Mouse (Mus musculus) ovary, postnatal 36 days (tissue): ENCODE results near the gene Adprhl1.

Source experiments
- DNase-seq: peaks from one replicate; pipeline ENCODE4 v3.0.0; 2022; ENCODE audit warnings: low spot score, mixed read lengths

Gene Adprhl1

DNA sequence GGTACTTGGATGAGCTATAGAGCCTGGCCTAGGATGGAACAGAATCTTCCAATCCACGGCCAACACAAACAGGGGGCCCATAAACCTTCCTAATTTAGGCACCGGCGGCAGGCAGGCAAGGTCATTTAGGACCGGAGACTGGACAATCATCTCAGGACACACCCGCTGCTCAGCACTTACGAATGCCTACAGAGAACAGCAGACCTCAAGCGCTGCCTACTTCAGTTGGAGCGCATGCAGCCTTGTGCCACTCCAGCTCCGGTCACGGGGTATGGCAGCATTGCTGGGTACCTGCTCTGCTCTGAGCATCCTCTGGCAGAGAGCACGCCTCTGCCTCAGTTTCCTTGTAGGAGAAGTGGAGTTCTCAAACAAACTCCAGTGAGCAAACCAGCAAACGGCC is 24.2 kb downstream of the Adprhl1 start:
- DNase-seq, result no peak

DNA sequence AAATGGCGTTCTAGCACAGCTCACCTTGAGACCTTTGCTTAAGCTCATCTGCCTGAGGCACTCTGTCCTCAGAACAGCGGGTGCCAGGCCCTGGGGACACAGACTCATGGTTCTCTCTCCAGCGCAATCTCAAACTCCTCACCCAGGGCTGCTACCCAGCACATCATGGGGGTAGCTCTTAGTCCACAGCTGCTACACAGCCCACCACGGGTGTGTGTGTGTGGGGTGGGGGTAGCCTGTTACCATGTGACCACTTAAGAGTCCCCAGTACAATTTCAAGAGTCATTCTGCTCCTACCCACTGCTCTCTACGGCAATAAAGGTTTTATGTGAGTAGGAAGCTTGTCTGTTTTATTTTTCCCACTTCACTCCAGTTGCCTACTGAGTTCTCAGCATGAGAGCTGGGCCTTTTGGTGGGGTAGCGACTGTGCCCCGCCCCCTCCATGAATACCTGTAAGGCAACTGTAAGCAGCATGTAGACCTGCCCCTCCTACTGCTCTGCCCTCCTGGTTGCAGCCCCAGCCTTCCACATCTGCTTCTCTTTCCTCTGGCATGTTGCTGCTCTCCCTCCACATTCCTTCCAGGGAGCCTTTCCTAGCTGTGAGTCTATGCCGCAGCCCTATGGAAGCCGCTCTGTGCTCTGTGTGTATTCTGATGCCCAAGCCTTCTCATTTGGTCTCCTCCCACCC is 24.9 kb downstream of the Adprhl1 start:
- DNase-seq, result no peak

DNA sequence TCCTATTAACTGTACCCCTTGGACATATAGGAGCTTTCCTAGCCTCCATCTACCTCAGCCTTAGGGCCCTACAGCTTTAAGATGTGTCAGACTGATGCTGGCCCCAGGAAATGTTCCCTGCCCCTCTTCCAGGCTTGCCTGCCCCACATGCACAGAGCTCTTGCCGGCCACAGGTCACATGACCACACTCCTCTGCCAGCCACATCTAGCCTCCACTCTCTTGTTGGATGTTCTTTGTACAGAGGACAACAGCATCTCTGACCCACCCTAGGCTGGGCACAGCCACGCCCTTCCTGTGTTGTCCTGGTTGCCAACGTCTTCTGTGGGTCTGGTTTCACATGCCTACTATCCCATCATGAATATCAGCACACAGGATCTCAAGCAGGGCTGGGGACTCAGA is 26.8 kb downstream of the Adprhl1 start:
- no peak for DNase-seq

DNA sequence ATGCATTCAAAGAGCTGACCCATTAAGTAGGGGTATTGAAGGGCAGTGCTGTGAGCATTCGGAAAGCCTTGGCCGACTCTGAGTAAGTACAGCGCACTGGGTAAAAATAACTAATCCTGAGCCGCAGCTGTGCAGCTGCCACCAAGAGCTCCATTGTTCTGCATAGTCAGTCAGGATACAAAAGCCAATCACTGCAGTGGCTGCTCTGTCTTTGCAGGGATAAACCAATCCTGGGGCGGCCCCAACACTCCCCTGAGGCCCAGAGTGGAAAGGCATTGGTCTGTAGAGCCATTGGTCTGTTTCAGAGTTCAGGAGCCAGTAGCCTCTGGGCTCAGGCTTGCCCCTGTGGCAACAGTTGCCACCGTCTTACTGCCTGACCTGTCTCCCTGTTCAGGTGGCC is 27.7 kb downstream of the Adprhl1 start:
- DNase-seq, result no peak

DNA sequence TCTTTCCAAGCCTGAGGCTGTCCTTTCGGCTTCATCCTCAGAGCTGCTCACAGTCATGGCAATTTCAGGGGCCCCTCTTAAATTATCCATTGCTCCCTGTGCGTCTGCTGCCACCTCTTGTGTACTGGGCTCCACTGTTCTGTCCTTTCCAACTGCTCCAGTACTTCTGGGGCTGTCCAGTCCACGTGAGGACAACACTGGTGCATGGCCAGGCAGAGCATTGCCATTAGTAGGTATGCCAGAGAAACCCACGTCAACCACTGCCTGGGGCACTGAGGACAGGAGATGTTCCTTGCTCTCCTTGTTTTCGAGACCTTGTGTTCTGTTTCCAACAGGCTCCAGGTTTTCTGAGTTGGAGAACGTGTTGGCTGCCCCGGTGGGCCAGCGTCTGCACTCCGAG is 29.5 kb downstream of the Adprhl1 start:
- no peak for DNase-seq

DNA sequence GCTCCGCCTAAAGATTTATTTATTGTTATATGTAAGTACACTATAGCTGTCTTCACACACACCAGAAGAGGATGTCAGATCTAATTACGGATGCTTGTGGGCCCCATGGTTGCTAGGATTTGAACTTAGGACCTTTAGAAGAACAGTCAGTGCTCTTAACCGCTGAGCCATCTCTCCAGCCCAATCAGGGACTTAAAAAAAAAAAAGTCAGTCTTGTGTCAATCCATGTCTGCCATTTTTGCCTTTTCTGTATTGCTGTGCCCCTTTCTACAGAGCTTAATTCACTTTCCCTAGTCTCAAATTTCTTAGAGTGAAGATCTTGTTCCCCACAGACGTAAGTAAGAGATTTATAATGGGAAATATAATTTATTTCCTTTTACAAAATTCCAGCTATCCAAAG is 35.5 kb downstream of the Adprhl1 start:
- no peak for DNase-seq

DNA sequence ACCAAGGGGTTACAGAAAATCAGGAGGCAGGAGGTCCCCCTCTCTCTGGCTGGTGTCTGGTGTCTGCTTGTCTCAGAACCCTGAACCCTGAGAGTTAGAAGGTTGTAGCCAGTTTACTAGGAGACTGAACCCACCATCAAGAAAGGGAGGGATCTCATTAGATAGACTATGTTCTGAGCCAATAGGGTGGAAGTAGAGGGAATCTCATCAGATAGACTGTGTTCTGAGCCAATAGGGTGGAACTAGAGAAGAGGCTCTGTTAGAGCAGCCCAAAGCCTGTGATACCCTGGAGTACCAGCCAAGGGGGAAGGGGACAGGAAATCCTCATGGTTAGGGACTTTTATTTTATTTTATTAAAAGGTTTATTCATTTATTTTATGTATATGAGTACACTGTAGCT is 36.0 kb downstream of the Adprhl1 start:
- no peak for DNase-seq

DNA sequence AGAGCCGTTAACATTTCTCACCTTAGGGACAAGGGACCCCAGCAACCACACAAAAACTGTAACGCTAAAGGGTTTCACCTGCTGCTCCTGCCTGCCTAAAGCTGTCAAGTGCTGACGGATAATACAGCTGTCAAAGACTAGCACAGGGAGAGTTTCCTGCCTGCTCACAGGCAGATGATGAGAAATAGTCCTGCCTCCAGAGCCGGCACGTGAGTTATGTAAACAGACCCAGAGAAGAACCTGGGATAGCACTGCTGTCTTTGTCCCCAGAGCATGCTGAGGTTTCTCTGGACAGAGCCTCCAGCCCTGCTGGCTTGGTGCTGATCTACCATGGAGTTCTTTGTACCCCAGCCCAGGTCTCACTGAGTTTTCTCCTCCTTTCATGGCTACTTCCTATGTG is 36.9 kb downstream of the Adprhl1 start:
- no peak for DNase-seq

DNA sequence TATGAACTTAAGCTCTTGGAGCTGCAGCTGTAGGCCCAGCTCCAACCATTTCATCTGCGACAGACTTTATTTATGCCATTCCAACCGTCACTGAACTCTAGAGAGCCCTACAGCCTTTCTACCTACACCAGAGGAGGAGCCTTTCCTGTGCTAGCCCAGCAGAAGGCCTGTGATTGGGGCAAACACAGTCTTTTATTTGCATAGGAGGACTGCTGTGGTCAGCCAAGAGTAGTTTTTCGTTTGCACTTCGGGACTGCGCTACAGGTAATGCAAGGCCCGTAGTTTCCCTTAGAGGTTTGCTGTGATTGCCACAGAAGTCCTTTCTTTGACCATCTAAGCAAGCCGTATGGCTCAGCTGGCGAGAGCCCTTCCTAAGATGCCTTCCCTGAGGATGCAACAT is 37.6 kb downstream of the Adprhl1 start:
- no peak for DNase-seq

DNA sequence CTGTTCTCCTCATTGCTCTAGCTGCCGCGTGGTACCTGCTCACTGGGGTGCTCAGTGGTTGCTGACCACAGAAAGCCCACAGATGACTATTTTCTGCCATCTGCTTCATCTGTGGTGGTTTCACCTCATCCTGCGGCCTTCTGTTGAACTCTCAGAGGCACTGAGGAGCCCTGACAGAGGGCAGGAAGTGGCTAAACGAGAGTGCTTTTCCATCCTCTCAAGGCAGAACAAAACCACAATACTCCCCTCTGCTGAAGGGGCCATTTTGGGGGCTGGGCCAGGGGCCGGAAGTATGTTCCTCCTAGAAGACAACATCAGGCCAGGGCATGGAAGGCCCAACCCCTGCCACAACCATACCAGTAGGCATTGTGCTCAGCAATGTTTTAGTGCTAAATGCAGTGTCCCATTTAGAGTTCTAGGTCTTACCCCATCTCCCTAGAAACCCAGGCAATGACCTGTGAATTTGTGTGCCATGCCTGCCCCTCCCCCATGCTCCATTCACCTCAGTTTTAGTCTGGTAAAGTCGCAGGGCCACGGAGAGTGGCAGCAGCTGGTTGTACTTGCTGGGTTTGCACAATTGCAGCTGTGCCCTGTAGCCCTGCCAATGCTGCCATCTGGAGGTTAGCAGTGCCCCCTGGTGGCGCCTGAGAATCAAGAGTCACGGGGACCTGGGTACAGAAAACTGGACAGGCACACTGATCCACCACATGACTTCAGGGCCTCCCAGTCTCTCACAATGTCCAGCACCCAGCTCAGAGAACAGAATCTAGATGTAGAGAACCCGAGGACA is 40.3 kb downstream of the Adprhl1 start:
- DNase-seq, result peak; percentile 88

DNA sequence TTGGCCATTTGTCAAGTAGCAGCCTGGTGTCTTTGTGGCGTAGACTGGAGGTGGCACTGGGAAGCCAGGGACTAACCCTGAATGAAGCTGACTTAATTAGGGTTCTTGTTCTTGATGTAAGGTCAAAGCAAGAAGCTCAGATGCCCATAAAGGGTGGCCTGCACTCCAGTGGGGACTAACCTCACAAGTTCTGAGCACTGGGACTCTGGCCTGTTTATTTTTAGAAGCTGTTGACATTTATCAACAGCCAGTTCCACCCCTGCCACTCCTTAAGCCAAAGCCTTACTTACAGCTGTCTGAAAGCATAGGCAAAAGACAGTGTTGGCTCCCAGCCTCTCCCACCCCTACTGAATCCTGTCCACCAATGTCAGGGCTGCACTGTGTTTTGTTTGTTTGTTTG is 44.2 kb downstream of the Adprhl1 start:
- no peak for DNase-seq

DNA sequence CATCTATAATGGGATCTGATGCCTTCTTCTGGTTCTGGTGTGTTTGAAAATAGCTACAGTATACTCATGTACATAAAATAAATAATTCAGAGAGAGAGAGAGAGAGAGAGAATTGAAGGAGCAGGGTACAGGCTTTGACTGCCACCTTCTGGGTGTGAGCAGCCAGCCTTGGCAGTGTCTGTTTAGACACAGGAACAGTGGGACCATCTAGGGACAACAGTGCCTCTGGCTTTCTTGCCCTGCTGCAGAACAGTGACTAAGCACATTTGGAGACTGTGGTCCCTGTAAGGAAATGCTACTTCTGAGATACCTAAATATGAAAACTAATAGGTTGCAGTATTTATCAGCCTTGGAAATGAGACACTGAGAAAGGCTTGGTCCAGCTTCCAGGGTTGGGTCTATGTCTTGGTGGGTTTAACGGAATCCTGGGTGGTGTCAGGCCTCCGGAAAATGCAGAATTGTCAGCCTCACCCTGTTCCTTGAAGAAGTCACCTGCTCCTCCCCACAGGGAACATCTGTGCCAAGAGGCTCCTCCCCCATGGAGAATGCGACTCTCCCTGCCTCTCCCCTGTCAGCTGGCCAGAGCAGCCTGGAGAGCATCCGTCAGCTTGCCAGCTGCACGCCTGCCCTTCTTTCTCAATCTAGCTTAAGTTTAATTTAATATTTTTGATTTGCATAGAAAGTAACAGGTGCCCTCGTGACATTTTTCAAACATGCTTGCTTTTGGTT is 45.2 kb downstream of the Adprhl1 start:
- no peak for DNase-seq

DNA sequence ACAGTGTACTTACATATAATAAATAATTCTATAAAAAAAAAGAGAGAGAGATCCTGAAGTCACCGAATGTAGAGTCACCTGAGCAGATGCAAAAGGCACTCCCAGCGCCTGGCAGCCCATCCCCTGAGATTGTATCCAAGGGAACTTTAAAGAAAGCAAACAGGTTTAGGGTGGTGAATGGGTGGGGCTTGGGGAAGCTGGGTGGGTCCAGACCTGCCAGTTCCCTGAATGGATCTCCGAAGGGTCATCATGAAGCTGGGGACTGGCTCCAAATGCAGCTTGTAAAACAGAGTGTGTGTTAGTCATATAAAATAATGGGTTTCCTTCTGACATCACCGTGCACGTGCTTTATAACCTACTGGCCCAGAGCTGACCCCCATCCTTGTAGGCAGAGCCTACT is 47.7 kb downstream of the Adprhl1 start:
- no peak for DNase-seq

DNA sequence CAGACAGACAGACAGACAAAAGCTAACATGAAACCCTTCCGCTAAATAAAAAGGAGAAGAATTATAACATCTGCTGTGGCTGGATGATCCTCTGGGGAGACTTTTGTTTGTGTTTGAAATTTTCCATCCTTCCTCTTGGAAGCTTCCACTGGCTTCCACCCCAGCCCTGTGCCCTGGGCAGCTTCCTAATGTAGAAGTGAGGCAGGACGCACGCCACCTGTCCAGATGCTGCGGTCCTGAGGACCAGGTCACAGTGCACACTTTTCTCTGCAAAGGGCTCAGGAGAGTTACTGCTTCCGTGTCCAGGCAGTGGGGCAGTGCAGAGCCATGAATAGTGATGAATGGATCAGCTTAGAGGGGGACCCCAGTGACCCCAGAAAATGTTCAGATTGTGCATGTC is 48.7 kb downstream of the Adprhl1 start:
- DNase-seq, result no peak

DNA sequence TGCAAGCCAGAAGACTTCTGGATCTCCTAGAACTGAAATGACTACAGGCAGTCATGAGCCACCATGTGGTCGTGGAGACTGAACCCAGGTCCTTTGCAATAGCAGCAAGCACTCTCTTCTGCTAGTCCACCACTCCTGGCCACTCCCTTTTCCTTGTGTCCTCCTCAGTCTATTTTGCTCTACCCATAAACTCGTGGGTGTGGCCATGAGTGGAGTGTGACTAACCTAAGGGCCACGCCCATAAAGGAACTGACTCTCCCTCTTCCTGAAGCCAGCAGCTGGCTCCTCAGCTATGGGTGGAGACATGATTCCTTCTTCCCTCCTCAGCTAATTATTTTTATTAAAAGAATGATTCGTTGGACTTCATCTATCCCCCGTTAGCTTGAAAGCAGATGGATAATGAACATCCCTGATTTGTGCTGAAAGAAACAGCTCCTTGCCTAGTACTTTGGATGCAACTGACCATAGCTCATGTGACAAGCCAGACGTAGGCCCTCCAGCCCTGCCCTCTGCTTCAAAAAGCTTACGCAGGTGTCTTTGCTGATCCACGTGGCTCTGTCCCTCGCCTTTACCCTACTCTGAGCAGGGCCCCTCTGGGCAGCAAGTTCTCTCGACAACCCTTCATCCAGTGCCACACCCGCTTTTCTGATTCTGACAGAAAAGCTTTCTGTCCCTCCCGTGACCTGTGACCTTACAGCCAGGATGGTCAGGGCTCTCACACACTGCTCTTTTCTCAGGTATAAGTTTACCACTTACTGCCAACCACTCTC is 49.4 kb downstream of the Adprhl1 start:
- DNase-seq, result no peak

DNA sequence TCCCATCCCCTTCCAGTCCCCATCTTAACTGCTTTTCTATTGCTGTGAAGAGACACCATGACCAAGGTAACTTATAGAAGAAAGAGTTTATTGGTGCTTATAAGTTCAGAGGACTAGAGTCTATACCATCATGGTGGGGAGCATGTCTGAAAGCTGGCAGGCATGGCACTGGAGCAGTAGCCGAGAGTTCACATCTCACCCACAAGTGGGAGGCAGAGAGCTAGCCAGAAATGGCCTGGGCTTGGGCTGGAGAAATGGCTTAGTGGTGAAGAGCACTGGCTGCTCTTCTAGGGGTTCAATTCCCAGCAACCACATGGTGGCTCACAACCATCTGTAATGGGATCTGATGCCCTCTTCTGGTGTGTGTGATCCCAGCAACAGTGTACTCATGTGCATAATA is 50.5 kb downstream of the Adprhl1 start:
- no peak for DNase-seq

DNA sequence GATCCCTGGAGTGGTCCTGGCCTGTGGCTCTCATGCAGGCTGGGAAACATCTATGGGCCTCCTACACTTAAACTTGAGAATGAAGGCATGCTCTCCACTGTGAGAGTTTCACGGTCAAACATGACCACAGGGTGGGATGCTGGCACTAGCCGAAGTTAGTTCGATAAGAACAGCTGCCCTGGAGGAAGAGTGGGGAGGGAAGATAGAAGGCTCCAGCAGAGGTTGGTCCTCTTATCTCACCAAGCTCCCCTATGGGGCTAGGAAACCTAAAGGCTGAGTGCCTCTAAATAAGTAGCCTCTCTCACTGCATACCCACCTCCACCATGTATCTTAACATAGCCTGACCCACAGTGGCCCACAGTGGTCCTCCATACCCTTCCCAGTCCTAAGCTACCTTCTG is 51.2 kb downstream of the Adprhl1 start:
- DNase-seq, result no peak

DNA sequence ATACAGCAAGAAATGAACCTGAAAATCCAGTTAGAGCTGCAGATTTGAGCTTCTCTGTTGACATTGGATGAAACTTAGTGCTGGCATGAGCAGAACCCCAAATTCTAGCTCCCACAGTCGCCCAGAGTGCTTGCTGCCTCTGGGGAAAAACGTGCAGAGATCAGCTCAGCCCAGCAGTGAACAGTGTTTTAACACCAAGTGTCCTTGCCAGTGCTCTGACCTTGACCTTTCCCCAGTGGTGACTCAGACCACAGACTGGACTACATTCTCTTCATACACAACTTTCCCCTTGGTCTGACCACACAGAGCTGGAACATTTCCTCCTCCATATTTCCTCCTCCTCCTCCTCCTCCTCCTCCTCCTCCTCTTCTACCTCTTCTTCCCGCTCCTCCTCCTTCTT is 51.9 kb downstream of the Adprhl1 start:
- no peak for DNase-seq

DNA sequence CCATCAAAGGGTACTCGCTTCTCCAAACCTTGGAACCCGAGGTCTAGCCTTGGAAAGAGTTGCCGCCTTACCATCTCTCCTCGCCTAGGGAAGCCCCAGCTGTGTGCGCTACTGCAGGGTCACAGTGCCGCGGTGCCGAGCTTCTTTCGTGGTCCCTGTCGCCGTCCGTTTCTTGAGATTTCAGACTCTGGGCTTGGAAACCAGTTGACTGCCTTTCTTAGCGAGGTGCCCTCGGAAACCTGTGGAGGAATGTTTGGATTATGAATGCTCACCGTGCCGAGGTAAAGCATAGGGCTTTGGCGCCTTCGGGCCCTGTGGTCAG is 53.0 kb downstream of the Adprhl1 start:
- no peak for DNase-seq

DNA sequence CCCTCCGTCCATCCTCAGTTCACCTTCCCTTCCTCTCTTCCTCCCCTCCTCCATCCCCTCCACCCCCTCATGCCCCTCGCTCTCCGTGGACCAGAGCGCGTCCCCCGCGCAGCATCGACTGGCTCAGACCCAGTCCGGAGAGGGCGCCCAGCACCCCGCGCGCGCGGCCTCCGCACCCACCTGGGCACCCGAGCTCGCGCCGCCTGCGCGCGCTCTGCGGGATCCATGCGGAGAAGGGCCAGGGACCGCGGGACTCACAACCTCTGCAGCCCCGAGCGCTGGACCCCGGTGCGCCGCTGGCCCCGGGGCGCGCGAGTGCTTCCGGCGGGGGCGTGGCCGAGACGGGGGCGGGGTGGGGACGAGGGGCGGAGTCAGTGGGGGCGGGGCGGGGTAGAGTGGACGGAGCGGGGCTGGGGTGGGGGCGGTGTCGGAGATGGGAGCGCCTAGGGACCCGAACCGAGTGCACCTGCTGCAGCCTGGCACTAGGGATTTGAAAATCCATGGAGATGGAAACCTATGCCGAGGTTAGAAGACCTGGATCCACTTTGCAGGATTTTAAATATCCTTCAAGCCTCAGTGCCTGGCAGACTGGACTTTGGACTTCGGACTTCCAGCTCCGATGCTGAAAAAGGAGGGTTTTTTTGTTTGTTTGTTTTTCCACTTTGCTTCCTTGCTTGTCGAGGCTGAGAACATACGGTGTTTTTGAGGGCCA is 53.5 kb downstream of the Adprhl1 start, which contains the start of gene Grtp1:
TSS of gene Grtp1 (minus strand) at position 320 of the 712 bp plus-strand sequence.
- DNase-seq, result peak; percentile 72

DNA sequence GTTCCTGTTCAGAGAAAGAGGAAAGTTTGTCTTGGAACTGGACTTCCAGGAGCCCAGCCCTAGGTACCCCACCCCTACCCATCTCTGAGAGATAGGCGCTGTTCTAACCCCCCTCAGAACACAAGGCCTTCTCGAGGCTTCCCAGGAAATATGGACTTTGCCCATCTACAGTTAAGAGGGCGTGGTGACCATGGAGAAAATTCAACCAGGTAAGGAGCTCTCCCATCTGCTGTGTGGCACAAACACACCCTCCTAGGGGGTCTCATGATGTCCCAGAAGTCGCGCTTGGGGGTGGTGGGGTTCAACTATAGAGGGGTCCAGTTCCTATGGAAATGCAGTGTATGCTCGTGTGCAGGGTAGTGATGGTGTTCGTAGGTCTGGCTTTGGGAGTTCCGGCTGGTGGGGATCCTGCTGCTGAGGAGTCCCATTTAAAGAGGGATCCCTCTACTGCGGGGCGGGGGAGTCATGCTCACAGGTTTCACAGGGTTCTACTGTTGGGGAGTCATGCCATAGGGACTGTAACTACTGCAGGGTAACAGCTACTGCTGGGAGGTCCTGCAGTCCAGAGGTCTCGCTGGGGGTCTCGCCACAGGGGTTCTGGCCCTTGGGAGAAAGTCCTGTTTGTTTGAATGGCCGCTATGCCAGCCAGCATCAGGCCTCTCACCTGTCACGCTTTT is 54.4 kb downstream of the Adprhl1 start:
- DNase-seq, result no peak
